Mouse (Mus musculus) liver, postnatal 0 days (tissue): ENCODE data around the gene Lkaaear1.

ENCODE experiments used
- CTCF ChIP-seq: sonication (generic); IDR thresholded peaks from 2 replicates; pipeline ENCODE4 v1.5.1; 2016; ENCODE audit warnings: antibody characterized with exemption, low read depth
- EP300 ChIP-seq: IDR thresholded peaks from 2 replicates; pipeline ENCODE4 v1.6.1; 2016; ENCODE audit warnings: antibody characterized with exemption, low read depth, mild to moderate bottlenecking

DNA sequence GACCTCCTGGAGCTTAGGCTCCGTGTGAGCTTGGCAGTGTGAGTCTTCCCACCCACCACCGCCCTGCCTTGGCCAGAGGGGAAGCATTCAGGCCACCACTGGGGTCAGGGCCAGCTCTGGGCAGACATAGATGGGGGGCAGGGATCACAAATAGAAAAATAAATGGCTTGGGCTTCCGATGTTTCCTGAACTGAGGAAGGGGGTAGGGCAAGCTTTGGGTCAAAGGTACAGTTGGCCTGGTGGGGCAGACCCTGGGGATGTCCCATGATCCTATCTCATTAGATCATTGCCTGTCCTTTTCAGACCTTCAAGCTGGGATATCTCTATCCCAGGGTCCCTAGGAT lies 20.5 kb downstream of the Lkaaear1 start:
- TF ChIP-seq CTCF = no peak
- no peak for TF ChIP-seq EP300
